Mouse (Mus musculus): ENCODE results near the gene Taf12. TPM values are rescaled to one million over a fixed set of nuclear protein-coding genes. Genes with fewer than 3 reads are reported as not detected.
"Not testable (repeated sequence)": the region's sequence is repeated elsewhere in the genome, so short reads cannot be mapped to it uniquely, and the experiment has no call there.

Gene Taf12
- polyA plus RNA-seq, 1 experiment from 2014 or later, result 40.3 TPM

GRCm38 (mm10) chr4:132292988-132293387, 18.8 kb downstream of the Taf12 start:
- peaks cover 11% of the 10 kb centered on the region for H3K36me3 ChIP-seq (ENCODE audit: control insufficient read depth, insufficient read depth, low read length)
- no peak overlapping the region for H3K4me3 ChIP-seq (ENCODE audit: low read length)
- H3K4me1 ChIP-seq (ENCODE audit: control insufficient read depth, insufficient read depth, low read depth, low read length), result no peaks in the 10 kb centered on the region
- 38% methylated on average over 4 of the region's 4 CpGs for WGBS
- H3K27ac ChIP-seq (ENCODE audit: low read depth, low read length), result no peak overlapping the region
- H3K27me3 ChIP-seq (replicated peaks; ENCODE audit: control insufficient read depth, insufficient read depth, low read length), result no peaks in the 10 kb centered on the region
- H3K4me2 ChIP-seq (ENCODE audit: low read length), result no peak overlapping the region
- ATAC-seq, result no peak
- no peaks in the 10 kb centered on the region for H3K9me3 ChIP-seq (ENCODE audit: control insufficient read depth, low read length)
- H3K9ac ChIP-seq (ENCODE audit: low read depth, low read length), result no peak overlapping the region

DNA sequence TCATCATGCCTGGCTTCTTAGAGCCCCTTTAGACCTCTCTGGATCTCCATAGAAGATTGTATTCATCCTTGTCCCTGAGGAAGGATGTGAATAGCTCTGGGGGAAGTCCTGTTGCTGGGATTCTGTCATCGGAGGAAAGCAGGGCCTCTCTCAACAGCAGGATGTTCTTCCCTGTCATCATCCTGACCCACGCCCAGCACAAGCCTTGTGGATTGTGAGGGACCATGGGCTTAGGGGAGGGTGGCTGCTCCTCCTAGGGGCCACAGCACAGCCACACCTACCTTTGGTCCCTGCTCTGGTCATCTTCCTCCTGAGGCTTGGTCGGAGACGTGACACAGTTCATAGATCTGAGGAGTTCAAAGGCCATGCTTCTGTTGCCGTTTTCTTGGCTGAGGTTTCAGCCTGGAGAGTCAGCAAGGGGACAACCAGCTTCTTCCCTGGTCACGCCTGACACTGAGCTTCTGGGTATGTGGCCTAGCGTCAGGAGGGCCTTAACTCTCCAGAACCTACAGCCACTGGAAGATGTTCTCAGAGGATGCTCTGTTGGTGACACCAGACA, 19.6 kb downstream of the Taf12 start:
- Histone ChIP-seq H3K4me2 (ENCODE audit: low read length) (no peak overlapping the region), H3K27me3 (replicated peaks; ENCODE audit: control insufficient read depth, insufficient read depth, low read length) (no peaks in the 10 kb centered on the region), H3K9ac (ENCODE audit: low read depth, low read length) (no peak overlapping the region), H3K36me3 (ENCODE audit: control insufficient read depth, insufficient read depth, low read length) (peaks cover 11% of the 10 kb centered on the region), H3K4me3 (ENCODE audit: low read length) (no peak overlapping the region), H3K9me3 (ENCODE audit: control insufficient read depth, low read length) (no peaks in the 10 kb centered on the region), H3K4me1 (ENCODE audit: control insufficient read depth, insufficient read depth, low read depth, low read length) (no peaks in the 10 kb centered on the region), H3K27ac (ENCODE audit: low read depth, low read length) (no peak overlapping the region)
- WGBS, result 77% methylated on average over 7 of the region's 7 CpGs
- ATAC-seq, result no peak

DNA sequence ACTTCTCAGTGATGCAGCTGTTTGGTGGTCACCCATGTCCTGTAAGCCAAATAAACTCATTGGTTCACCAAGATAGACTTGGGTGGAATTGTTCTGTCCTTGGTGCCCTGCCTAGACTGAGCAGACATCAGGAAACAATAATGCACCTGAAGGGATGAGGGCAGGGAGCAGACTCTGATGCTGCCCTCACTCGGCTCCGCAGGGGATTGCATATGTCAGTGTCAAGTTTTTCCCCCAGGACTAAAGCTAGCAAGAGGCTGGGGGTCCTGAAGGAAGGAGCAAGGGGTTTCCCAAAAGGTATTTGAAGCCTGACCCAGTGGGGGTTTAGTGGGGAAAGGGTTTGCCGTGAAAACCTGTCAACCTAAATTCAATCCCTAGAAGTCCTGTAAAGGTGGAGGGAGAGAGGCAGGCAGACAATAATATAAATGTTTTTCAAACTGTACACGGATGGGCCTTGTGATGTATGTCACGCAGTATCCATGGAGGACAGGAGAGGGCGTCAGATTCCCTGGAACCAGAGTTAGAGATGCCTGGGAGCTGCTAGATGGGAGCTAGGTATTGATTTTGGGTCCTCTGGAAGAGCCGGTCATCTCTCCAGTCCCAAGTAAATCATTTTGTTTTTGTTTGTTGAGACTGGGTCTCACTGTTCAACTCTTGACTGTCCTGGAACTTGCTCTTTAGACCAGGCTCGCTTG, 21.7 kb downstream of the Taf12 start:
- Histone ChIP-seq H3K4me3 (ENCODE audit: low read length) (no peak overlapping the region), H3K9me3 (ENCODE audit: control insufficient read depth, low read length) (no peaks in the 10 kb centered on the region), H3K27me3 (replicated peaks; ENCODE audit: control insufficient read depth, insufficient read depth, low read length) (no peaks in the 10 kb centered on the region), H3K27ac (ENCODE audit: low read depth, low read length) (no peak overlapping the region), H3K36me3 (ENCODE audit: control insufficient read depth, insufficient read depth, low read length) (peaks cover 8% of the 10 kb centered on the region; the same call in 1 of the 2 replicates), H3K4me1 (ENCODE audit: control insufficient read depth, insufficient read depth, low read depth, low read length) (no peaks in the 10 kb centered on the region), H3K9ac (ENCODE audit: low read depth, low read length) (no peak overlapping the region), H3K4me2 (ENCODE audit: low read length) (no peak overlapping the region)
- 44% methylated on average over 8 of the region's 8 CpGs for WGBS
- ATAC-seq, result no peak

GRCm38 (mm10) chr4:132299849-132300248, 25.7 kb downstream of the Taf12 start:
- H3K9ac ChIP-seq (ENCODE audit: low read depth, low read length), result no peak overlapping the region
- H3K4me3 ChIP-seq (ENCODE audit: low read length), result no peak overlapping the region
- no peak for ATAC-seq
- no peak overlapping the region for H3K27ac ChIP-seq (ENCODE audit: low read depth, low read length)
- no peaks in the 10 kb centered on the region for H3K36me3 ChIP-seq (ENCODE audit: control insufficient read depth, insufficient read depth, low read length)
- H3K4me2 ChIP-seq (ENCODE audit: low read length), result no peak overlapping the region
- H3K27me3 ChIP-seq (replicated peaks; ENCODE audit: control insufficient read depth, insufficient read depth, low read length), result no peaks in the 10 kb centered on the region
- no peaks in the 10 kb centered on the region for H3K9me3 ChIP-seq (ENCODE audit: control insufficient read depth, low read length)
- 0 out of 2 replicates have a peak, but pooled peaks cover 4% of the 10 kb centered on the region for H3K4me1 ChIP-seq (ENCODE audit: control insufficient read depth, insufficient read depth, low read depth, low read length)
- 76% methylated on average over 1 of the region's 1 CpGs for WGBS

DNA sequence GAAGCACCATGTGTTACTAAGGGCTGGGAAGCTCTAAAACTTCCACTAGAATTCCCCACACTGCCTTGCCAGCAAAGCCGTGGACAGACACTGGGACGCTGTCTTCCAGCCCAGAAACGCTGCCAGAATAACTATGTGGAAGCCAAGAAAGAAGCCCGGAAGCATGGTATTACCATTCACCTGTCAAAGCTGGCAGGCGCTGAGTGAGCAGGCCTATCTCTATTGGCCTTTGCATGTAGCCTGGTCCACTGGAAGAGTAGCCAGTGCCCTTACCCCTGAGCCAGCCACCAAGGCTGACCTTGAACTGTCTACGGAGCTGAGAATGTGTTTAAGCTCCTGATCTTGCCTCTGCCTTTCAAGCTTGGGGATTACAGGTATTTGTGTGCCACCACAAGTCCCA, 27.3 kb downstream of the Taf12 start:
- H3K4me3 ChIP-seq (ENCODE audit: low read length), result no peak overlapping the region
- WGBS, result 89% methylated on average over 6 of the region's 6 CpGs
- H3K36me3 ChIP-seq (ENCODE audit: control insufficient read depth, insufficient read depth, low read length), result no peaks in the 10 kb centered on the region

DNA sequence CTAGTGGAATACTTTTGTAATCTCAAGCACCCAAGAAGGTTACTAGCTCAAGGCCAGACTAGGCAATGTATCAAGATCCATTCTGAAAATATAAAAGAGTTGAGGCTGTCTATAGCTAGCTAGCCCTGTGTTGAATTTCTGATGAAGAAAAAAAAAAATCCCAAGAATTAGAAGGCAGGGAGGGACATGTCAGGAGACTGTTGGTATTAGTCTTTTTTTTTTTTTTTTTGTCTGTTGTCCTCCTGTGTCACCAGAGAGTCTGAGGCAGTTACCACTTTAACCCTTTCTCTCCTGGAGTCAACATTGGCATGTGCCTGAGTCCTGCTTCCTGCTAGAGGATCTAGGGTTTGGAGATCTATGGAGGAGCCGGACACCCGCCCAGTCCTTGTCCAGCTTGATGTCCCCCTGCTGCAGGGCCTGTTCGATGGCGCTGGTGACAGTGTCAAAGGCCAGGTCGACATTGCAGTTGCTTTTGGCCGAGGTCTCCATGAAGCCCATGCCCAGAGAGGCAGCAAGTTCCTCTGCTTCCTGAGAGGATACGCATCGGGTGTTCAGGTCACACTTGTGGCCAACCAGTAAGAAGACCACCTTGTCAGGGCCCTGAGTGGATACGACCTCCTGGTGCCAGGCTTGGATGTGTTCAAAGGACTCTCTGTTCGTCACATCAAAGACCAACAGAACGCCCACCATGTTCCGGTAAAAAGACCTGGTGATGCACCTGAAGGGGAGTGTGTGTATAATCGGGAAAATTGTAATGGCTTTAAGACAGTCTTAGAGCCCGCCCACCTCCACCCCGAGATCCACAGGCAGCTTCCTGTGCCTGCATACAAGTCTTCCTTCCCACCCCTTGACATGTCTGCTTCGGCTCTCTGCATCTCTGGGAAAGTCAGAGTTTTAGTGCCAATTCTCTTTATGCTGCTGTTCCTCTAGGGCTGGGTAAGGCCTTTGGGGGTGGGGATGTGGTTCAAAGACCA, 28.1 kb downstream of the Taf12 start:
- peak overlapping the region; percentile 80 for H3K4me2 ChIP-seq (ENCODE audit: low read length)
- H3K27ac ChIP-seq (ENCODE audit: low read depth, low read length), result no peak overlapping the region
- peak overlapping the region; percentile 70 for H3K9ac ChIP-seq (ENCODE audit: low read depth, low read length)
- peak; percentile 28; the same call in 1 of the 2 replicates for ATAC-seq
- H3K9me3 ChIP-seq (ENCODE audit: control insufficient read depth, low read length), result no peaks in the 10 kb centered on the region
- 75% methylated on average over 16 of the region's 16 CpGs for WGBS
- H3K4me1 ChIP-seq (ENCODE audit: control insufficient read depth, insufficient read depth, low read depth, low read length), result 0 out of 2 replicates have a peak, but pooled peaks cover 4% of the 10 kb centered on the region
- H3K36me3 ChIP-seq (ENCODE audit: control insufficient read depth, insufficient read depth, low read length), result no peaks in the 10 kb centered on the region
- peak overlapping the region; percentile 51 for H3K4me3 ChIP-seq (ENCODE audit: low read length)
- no peaks in the 10 kb centered on the region for H3K27me3 ChIP-seq (replicated peaks; ENCODE audit: control insufficient read depth, insufficient read depth, low read length)

More for the DNA sequence above, 27.3 kb downstream of the Taf12 start:
- H3K27ac ChIP-seq (ENCODE audit: low read depth, low read length), result no peak overlapping the region
- no peak overlapping the region for H3K9ac ChIP-seq (ENCODE audit: low read depth, low read length)
- H3K4me1 ChIP-seq (ENCODE audit: control insufficient read depth, insufficient read depth, low read depth, low read length), result 0 out of 2 replicates have a peak, but pooled peaks cover 4% of the 10 kb centered on the region
- no peak overlapping the region for H3K4me2 ChIP-seq (ENCODE audit: low read length)
- no peaks in the 10 kb centered on the region for H3K27me3 ChIP-seq (replicated peaks; ENCODE audit: control insufficient read depth, insufficient read depth, low read length)
- ATAC-seq, result no peak
- no peaks in the 10 kb centered on the region for H3K9me3 ChIP-seq (ENCODE audit: control insufficient read depth, low read length)

GRCm38 (mm10) chr4:132302939-132303479, 28.8 kb downstream of the Taf12 start, which contains the start of gene Rab42:
Rab42 (minus strand) TSS chr4:132303385.
- H3K27me3 ChIP-seq (replicated peaks; ENCODE audit: control insufficient read depth, insufficient read depth, low read length), result no peaks in the 10 kb centered on the region
- H3K4me1 ChIP-seq (ENCODE audit: control insufficient read depth, insufficient read depth, low read depth, low read length), result 0 out of 2 replicates have a peak, but pooled peaks cover 4% of the 10 kb centered on the region
- H3K9ac ChIP-seq (ENCODE audit: low read depth, low read length), result peak within 1 kb of the TSS; percentile 70
- no peaks in the 10 kb centered on the region for H3K36me3 ChIP-seq (ENCODE audit: control insufficient read depth, insufficient read depth, low read length)
- H3K27ac ChIP-seq (ENCODE audit: low read depth, low read length), result no peak within 1 kb of the TSS
- WGBS, result 2% methylated on average over 27 of the region's 31 CpGs
- peak within 1 kb of the TSS; percentile 80 for H3K4me2 ChIP-seq (ENCODE audit: low read length)
- ATAC-seq, result peak; percentile 79
- peak within 1 kb of the TSS; percentile 51 for H3K4me3 ChIP-seq (ENCODE audit: low read length)
- H3K9me3 ChIP-seq (ENCODE audit: control insufficient read depth, low read length), result no peaks in the 10 kb centered on the region

GRCm38 (mm10) chr4:132303484-132303883, 29.3 kb downstream of the Taf12 start:
- 55% methylated on average over 6 of the region's 6 CpGs for WGBS
- not testable (repeated sequence) for H3K36me3 ChIP-seq (ENCODE audit: control insufficient read depth, insufficient read depth, low read length); ATAC-seq

More at GRCm38 (mm10) chr4:132303484-132303883, 29.3 kb downstream of the Taf12 start:
- H3K27me3 ChIP-seq (replicated peaks; ENCODE audit: control insufficient read depth, insufficient read depth, low read length); H3K4me1 ChIP-seq (ENCODE audit: control insufficient read depth, insufficient read depth, low read depth, low read length); H3K27ac ChIP-seq (ENCODE audit: low read depth, low read length); H3K9me3 ChIP-seq (ENCODE audit: control insufficient read depth, low read length): not testable (repeated sequence)
- peak overlapping the region; percentile 51 for H3K4me3 ChIP-seq (ENCODE audit: low read length)
- peak overlapping the region; percentile 70 for H3K9ac ChIP-seq (ENCODE audit: low read depth, low read length)
- peak overlapping the region; percentile 80 for H3K4me2 ChIP-seq (ENCODE audit: low read length)
